Comparison of ENCODE assay signal across 8 mouse cellular contexts in genomic region chr11:106648347-106648746, GRCm38 (mm10). TPM values are rescaled to one million over a fixed set of nuclear protein-coding genes. Genes with fewer than 3 reads are reported as not detected.
A peak's percentile ranks its signal among the peaks of the same experiment; 100 is the strongest.
DNase-seq lines count a peak whose midpoint lies in the region; ATAC-seq and TF ChIP-seq lines count a peak whose summit lies in the region.

No protein-coding gene starts in this region.

- no peaks in the 10 kb centered on the region for H3K9me3 ChIP-seq in heart, embryonic 10.5 days

- ATAC-seq in megakaryocyte-erythroid progenitor cell, adult 5-6 weeks (replicated peaks; ENCODE audit: low FRiP score, low TSS enrichment, poor library complexity, severe bottlenecking): peak; percentile 73; the same call in 1 of the 2 replicates

- TF ChIP-seq EP300 in heart, adult 2 months (IDR thresholded peaks at IDR 0.05; ENCODE audit: insufficient read depth, low read depth, low read length): peak; percentile 87

- H3K9ac ChIP-seq in heart, adult 2 months (ENCODE audit: low read depth, low read length): no peak overlapping the region; the same call in 1 of the 2 replicates

- H3K27ac ChIP-seq in heart, adult 2 months: peak overlapping the region; percentile 55; the same call in 1 of the 2 replicates
- H3K27ac ChIP-seq in heart, embryonic 10.5 days: no peak overlapping the region
- no peak overlapping the region for H3K27ac ChIP-seq in cortical plate, adult 2 months (ENCODE audit: insufficient read depth, low read length)
- H3K27ac ChIP-seq in left cerebral cortex, adult 2 months: no peak overlapping the region

- WGBS in heart, adult 2 months: 20% methylated on average over 13 of the region's 13 CpGs
- WGBS in heart, embryonic 10.5 days: 25% methylated on average over 13 of the region's 13 CpGs

- no peaks in the 10 kb centered on the region for H3K36me3 ChIP-seq in heart, adult 2 months (ENCODE audit: control insufficient read depth, insufficient read depth, low read length)
- H3K36me3 ChIP-seq in heart, embryonic 10.5 days: no peaks in the 10 kb centered on the region

- peak; percentile 89 for TF ChIP-seq CTCF in heart, adult 2 months (IDR thresholded peaks at IDR 0.05)
- TF ChIP-seq CTCF in cortical plate, adult 2 months (IDR thresholded peaks at IDR 0.05; ENCODE audit: extremely low read depth, insufficient read depth, low read length): peak; percentile 80
- peak; percentile 86 for TF ChIP-seq CTCF in left cerebral cortex, adult 2 months (IDR thresholded peaks at IDR 0.05)

- H3K79me2 ChIP-seq in heart, adult 2 months (replicated peaks; ENCODE audit: control insufficient read depth, insufficient read depth, low read length): no peaks in the 10 kb centered on the region

- TF ChIP-seq POLR2A in heart, adult 2 months (IDR thresholded peaks at IDR 0.05; ENCODE audit: insufficient read depth, low read depth, low read length): no peak
- TF ChIP-seq POLR2A in cortical plate, adult 2 months (IDR thresholded peaks at IDR 0.05; ENCODE audit: extremely low read depth, insufficient read depth, low read length): no peak

- no peak overlapping the region for H3K4me3 ChIP-seq in heart, adult 2 months
- no peak overlapping the region for H3K4me3 ChIP-seq in heart, embryonic 10.5 days
- H3K4me3 ChIP-seq in cortical plate, adult 2 months (ENCODE audit: insufficient read depth, low read length): no peak overlapping the region
- H3K4me3 ChIP-seq in left cerebral cortex, adult 2 months: no peak overlapping the region

- DNase-seq in heart, adult 2 months: peak; percentile 78 to 84
- DNase-seq in heart, embryonic 10.5 days (ENCODE audit: low spot score): no peak
- DNase-seq in adrenal gland, adult 18-20 months (ENCODE audit: low spot score in 2 of 2): peak; percentile 80 to 83
- DNase-seq in heart, postnatal 14 days: peak; percentile 81 to 87
- peak; percentile 67 to 78 for DNase-seq in left cerebral cortex, adult 2 months (ENCODE audit: extremely low spot score in 1 of 2, low spot score in 2 of 2)
- DNase-seq in spleen, postnatal 36 days (ENCODE audit: low spot score in 2 of 2): peak; percentile 68 to 79

- intact Hi-C loops in heart, adult 2 months (cut with DNase I): loop anchor here (1.0 to 2.0 kb wide), 3 partner anchors 30 to 94 kb away; no protein-coding TSS in a partner anchor
- intact Hi-C loops in heart, postnatal 14 days (cut with DNase I): loop anchor here (1.0 to 5.0 kb wide), 2 partner anchors 34 to 94 kb away; no protein-coding TSS in a partner anchor
- intact Hi-C loops in left cerebral cortex, adult 2 months (cut with DNase I): loop anchor here (1.0 kb wide), 1 partner anchor 94 kb away; no protein-coding TSS in a partner anchor

- peaks cover 5% of the 10 kb centered on the region for H3K4me1 ChIP-seq in heart, adult 2 months (ENCODE audit: control insufficient read depth, insufficient read depth, low read length)
- H3K4me1 ChIP-seq in heart, embryonic 10.5 days: peaks cover 4% of the 10 kb centered on the region; the same call in 1 of the 2 replicates
- H3K4me1 ChIP-seq in cortical plate, adult 2 months (ENCODE audit: control insufficient read depth, insufficient read depth, low read length): no peaks in the 10 kb centered on the region

- no peaks in the 10 kb centered on the region for H3K27me3 ChIP-seq in heart, adult 2 months (ENCODE audit: control insufficient read depth, insufficient read depth, low read length)
- no peaks in the 10 kb centered on the region for H3K27me3 ChIP-seq in heart, embryonic 10.5 days (ENCODE audit: insufficient read depth, poor library complexity, severe bottlenecking)

RNA-seq across cellular contexts. Expression of gene Tex2, which starts 35.1 kb away (rescaled TPM):
- 10 to 100 TPM; 42.5 to 46.8 TPM for total RNA-seq in heart, adult 2 months (2021)
- 17.2 and 27.1 TPM in 2 replicates for polyA plus RNA-seq in heart, adult 2 months (2012; rRNA removed)
- polyA plus RNA-seq in heart, embryonic 10.5 days (2016; fragmentation: Nextera tagmentation; extraction: Ambion mirVana): 12.5 and 17.9 TPM in 2 replicates
- total RNA-seq in adrenal gland, adult 18-20 months (2021): 10 to 100 TPM; 52.1 to 54.2 TPM
- 57.3 and 58.2 TPM in 2 replicates for polyA plus RNA-seq in cortical plate, adult 2 months (2012; rRNA removed)
- total RNA-seq in heart, postnatal 14 days (2021): 10 to 100 TPM; 38.2 to 39.2 TPM
- total RNA-seq in left cerebral cortex, adult 2 months (2021): 100 to 1,000 TPM; 114 to 118 TPM
- total RNA-seq in megakaryocyte-erythroid progenitor cell, adult 5-6 weeks (2014; fragmentation: Nextera tagmentation): 23.4 and 24.2 TPM in 2 replicates
- total RNA-seq in megakaryocyte-erythroid progenitor cell, adult 5-6 weeks (2017): 22.4 and 32.8 TPM in 2 replicates
